Mouse (Mus musculus) left cerebral cortex, adult 6 months (tissue): ENCODE data around the gene Paqr9. TPM values are rescaled to one million over a fixed set of nuclear protein-coding genes. Genes with fewer than 3 reads are reported as not detected.

ENCODE experiments used
- long read RNA-seq, 2 experiments: library from polyadenylated mRNA; unstranded; transcript quantifications; one replicate each; pipeline ENCODE4 v2.0.0; 2019 to 2020
- polyA plus RNA-seq: library from polyadenylated mRNA; unstranded; fragments of <200 nt; fragmentation: Nextera tagmentation; gene quantifications from 2 replicates; pipeline ENCODE4 v1.2.3, GENCODE M21; 2021

Paqr9 gene
- polyA plus RNA-seq = 3.7 and 6.8 TPM in 2 replicates
- long read RNA-seq, experiment 1, full-length matches to known transcripts = 46 of 48 reads
- long read RNA-seq, experiment 1, partial matches to known transcripts = 0 of 48 reads
- long read RNA-seq, experiment 1, other reads (novel, unspliced or antisense) = 2 of 48 reads
- long read RNA-seq, experiment 2, full-length matches to known transcripts = 27 of 29 reads
- long read RNA-seq, experiment 2, partial matches to known transcripts = 0 of 29 reads
- long read RNA-seq, experiment 2, other reads (novel, unspliced or antisense) = 2 of 29 reads

GRCm38 (mm10) chr9:95559059-95559935, at the start of gene Paqr9:
TSS of gene Paqr9 (plus strand) at chr9:95559657.

GRCm38 (mm10) chr9:95511472-95512330, 47.8 kb upstream of the Paqr9 start, which contains the start of gene U2surp:
TSS of gene U2surp (minus strand) at chr9:95511996.

Other genes starting within 250 kb of the Paqr9 start
- gene Chst2, start 152.9 kb upstream of the Paqr9 start, polyA plus RNA-seq = 71.2 and 74.6 TPM in 2 replicates
- gene U2surp, start 47.7 kb upstream of the Paqr9 start, polyA plus RNA-seq = 63.7 and 66.6 TPM in 2 replicates
- gene Pcolce2, start 77.9 kb downstream of the Paqr9 start, polyA plus RNA-seq = 1.3 and 3.8 TPM in 2 replicates
- 3.7 and 8.5 TPM in 2 replicates for gene Trpc1, start 190.7 kb downstream of the Paqr9 start, polyA plus RNA-seq